Mouse (Mus musculus): ENCODE data around the gene Nabp1.

The Nabp1 gene

GRCm38 (mm10) chr1:51503055-51503454 is 24.8 kb upstream of the Nabp1 start:
- TF ChIP-seq GATA4 (IDR thresholded peaks at IDR 0.05; ENCODE audit: insufficient replicate concordance, low read length): no peak

DNA sequence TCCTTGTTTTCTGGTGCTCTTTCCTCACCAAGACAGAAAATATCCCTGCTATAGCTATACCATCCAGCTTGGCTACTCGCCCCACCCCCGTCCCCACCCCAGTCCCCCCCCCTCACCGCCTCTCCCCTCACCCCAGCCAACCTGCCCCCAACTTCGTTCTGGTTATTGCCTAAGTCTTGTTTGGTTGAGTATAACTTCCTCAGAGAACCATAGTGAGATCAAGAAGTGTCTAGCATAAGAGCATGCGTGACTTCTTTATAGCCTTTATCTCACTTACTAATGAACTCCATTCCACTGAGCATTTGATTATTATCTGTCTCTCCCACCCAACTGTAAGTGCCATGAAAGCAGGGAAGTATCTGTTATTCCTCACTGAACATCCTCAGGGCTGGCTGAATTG is 24.1 kb upstream of the Nabp1 start:
- no peak for TF ChIP-seq GATA4 (IDR thresholded peaks at IDR 0.05; ENCODE audit: insufficient replicate concordance, low read length)

DNA sequence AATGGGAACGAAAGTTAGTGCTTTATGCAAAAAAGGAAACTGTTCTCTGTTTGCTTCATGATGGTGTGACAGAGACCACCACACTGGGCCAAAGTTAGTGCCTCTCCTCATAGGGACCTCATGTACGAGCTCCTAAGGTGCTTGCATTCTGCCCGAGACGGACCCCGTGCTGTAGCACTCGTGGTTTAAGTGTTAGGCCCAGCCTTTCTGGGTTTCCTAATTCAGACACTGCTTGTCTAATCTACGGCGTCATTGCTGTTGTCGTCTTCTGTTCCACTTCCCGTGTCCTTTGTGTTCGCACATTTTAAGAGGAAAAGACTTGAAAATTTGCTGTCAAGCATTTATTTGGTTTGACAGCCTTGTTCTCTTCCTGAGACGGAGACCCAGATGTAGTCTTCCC is 23.0 kb upstream of the Nabp1 start:
- TF ChIP-seq GATA4 (IDR thresholded peaks at IDR 0.05; ENCODE audit: insufficient replicate concordance, low read length): no peak

DNA sequence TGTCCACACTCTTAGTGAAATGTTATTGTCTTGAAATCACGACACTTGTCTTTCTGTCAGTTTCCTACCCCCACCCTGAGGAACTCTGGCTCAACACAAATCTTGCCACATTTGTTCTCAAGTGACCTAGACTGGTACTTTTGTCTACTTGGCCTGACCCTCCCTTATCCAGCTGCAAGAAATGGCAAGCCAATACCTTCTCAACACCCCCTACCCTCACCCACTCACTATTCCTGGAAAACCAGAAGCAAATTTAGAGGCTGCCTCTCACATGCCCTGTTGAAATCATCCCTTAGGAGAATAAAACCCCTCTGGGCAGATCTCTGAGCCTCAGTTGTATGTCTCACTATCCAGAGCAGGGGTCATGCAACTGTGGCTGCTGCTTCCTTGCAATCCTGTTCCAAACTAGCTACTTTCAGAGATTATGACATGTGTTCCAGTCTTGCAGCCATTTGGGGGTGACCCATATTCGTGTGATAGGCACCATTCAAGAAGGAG is 20.4 kb upstream of the Nabp1 start:
- TF ChIP-seq GATA4 (IDR thresholded peaks at IDR 0.05; ENCODE audit: insufficient replicate concordance, low read length): no peak

GRCm38 (mm10) chr1:51496163-51496562 is 17.9 kb upstream of the Nabp1 start:
- TF ChIP-seq GATA4 (IDR thresholded peaks at IDR 0.05; ENCODE audit: insufficient replicate concordance, low read length): no peak

- no peak for TF ChIP-seq GATA4 (IDR thresholded peaks at IDR 0.05; ENCODE audit: insufficient replicate concordance, low read length)
Measured at GRCm38 (mm10) chr1:51493592-51494307, 15.5 kb upstream of the Nabp1 start.

GRCm38 (mm10) chr1:51486291-51486690 is 8.1 kb upstream of the Nabp1 start:
- TF ChIP-seq GATA4 (IDR thresholded peaks at IDR 0.05; ENCODE audit: insufficient replicate concordance, low read length): no peak

DNA sequence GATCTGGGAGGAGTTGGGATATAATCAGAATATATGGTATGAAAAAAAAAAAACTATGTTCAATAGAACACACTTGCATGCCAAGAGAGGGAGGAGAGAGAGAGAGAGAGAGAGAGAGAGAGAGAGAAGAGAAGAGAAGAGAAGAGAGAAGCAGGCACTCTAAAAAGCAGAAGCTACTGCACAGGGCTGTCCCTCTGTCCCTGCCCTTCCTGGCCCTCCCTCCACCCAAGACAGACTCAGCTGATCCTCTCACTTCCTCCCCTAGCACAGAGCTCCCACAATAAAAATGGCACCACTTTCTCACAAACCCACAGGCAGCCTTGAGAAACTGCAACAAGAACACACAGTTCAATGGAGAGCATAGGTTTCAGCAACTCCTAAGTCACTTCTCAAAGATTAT is 2.2 kb upstream of the Nabp1 start:
- no peak for TF ChIP-seq GATA4 (IDR thresholded peaks at IDR 0.05; ENCODE audit: insufficient replicate concordance, low read length)

- no peak for TF ChIP-seq GATA4 (IDR thresholded peaks at IDR 0.05; ENCODE audit: insufficient replicate concordance, low read length)
Measured at GRCm38 (mm10) chr1:51479691-51480090, 1.5 kb upstream of the Nabp1 start.

DNA sequence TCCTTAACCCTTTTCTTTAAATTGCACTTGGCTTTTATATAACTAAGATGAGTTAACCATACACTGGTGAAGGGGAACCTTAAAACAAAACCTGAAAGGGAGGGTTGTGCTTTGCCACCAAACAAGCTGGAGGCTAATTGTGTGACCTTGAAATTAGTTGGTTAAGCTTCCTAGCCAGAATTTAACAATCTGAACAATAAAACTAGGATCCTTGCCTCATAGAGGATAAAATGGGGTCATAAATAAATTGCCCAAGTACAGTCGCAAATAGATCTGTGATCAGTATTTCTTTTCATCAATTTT is 753 bp upstream of the Nabp1 start:
- no peak for TF ChIP-seq GATA4 (IDR thresholded peaks at IDR 0.05; ENCODE audit: insufficient replicate concordance, low read length)

DNA sequence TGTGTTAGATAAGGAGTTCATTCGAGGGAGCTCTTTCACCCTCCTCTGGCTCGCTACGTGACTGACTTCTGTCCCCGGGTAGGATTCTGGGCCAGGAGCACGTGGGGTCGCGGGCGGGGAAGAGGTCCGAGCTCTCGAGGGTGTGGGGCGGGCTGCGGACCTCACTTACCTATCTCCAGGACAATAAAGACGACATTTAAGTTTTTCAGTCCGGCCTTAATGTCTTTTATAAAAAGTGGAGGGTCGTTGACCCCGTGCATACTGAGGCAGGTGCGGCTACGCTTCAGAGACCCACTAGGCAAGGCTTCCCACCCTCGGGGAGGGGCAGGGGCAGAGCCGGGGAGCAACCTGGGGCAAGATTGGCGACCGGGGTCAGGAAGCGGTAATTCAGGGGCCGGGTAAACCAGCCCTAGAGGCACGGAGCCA is 556 bp downstream of the Nabp1 start:
- TF ChIP-seq GATA4 (IDR thresholded peaks at IDR 0.05; ENCODE audit: insufficient replicate concordance, low read length): no peak

DNA sequence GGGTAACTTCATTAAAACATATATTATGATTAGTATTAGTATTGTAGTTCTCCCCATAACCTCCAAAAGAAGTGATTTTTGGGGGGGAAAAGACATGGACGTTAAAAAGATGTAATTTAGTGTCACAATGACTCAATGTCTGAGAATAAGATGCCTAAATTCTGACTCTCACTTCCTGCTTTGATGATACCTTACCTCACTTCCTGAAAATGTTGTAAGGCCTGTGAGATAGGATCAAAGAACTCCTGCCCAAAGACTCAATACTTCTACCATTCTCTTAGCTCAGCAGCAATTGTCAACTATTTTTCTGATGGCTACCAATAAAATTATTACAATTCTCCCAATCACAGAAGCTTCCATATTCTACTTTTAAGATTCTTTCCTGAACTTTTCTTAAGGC is 1.8 kb downstream of the Nabp1 start:
- no peak for TF ChIP-seq GATA4 (IDR thresholded peaks at IDR 0.05; ENCODE audit: insufficient replicate concordance, low read length)

- no peak for TF ChIP-seq GATA4 (IDR thresholded peaks at IDR 0.05; ENCODE audit: insufficient replicate concordance, low read length)
Measured at GRCm38 (mm10) chr1:51468077-51468476, 10.1 kb downstream of the Nabp1 start.

- no peak for TF ChIP-seq GATA4 (IDR thresholded peaks at IDR 0.05; ENCODE audit: insufficient replicate concordance, low read length)
Measured at GRCm38 (mm10) chr1:51467181-51467580, 11.0 kb downstream of the Nabp1 start.

DNA sequence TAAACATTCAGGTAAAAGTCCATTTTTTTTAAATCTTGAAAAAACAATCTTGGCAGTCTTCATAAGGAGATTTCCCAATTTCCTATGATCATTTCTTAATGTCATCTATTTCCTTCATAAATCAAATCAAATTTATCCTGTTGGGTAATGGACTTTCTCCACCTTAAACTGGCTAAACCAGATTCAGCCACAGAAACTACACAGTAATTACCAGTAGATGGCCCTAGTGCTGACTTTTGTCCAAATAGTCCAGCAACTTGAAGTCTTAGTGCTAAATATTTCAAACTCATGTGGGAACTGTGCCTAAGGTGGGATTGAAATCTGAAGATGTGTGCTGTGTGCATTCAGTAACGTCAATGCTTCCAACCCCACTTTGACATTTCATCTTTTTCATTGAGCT is 11.8 kb downstream of the Nabp1 start:
- TF ChIP-seq GATA4 (IDR thresholded peaks at IDR 0.05; ENCODE audit: insufficient replicate concordance, low read length): no peak

DNA sequence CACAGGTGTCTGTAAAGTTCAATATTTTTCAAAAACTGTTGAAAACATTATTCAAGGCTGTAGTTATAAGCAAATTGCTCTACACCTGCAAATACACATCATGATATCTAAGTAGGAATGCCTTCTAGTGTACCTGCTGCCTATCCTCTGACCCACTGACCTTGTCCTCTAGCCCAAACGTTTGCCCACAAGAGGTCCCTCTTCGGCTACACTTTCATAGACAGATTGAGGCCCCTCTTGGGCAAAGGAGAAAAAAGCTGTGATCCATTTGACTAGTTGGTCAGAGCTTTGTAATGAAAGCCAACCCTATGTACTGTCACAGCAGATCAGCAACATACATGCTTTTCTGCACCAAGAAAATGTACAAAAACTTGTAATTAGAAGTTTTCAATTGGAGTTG is 12.9 kb downstream of the Nabp1 start:
- TF ChIP-seq GATA4 (IDR thresholded peaks at IDR 0.05; ENCODE audit: insufficient replicate concordance, low read length): no peak

GRCm38 (mm10) chr1:51463038-51463437 is 15.2 kb downstream of the Nabp1 start:
- TF ChIP-seq GATA4 (IDR thresholded peaks at IDR 0.05; ENCODE audit: insufficient replicate concordance, low read length): no peak
